Mouse (Mus musculus): ENCODE data around the gene Lhx5.

Lhx5 gene

DNA sequence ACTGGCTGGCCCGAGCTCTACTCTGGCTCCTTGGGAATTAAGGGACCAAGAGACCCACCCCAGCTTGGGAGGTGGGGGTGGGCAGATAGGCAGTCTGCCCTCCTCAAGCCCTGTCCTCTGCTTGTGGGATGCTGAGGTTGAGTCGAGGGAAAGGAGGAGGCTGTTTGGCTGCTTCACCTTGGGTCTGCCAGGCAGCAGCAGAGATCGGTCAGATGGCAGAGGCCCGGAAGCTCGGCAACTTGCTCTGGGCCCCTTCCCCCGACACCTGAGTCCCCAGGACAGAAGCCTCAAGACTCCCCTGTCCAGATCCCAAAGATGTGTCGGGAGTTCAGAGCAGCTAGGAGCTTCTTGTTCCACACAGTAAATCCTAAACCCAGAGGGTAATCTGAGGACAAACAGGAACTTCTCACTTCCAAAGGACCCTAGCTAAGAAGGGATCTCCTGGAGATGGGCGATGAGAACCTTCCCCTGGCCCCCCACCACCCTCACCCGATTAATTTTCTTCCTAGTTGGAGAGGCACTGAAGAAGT is 1.1 kb downstream of the Lhx5 start:
- no peak for DNase-seq (ENCODE audit: low spot score in 2 of 2)

DNA sequence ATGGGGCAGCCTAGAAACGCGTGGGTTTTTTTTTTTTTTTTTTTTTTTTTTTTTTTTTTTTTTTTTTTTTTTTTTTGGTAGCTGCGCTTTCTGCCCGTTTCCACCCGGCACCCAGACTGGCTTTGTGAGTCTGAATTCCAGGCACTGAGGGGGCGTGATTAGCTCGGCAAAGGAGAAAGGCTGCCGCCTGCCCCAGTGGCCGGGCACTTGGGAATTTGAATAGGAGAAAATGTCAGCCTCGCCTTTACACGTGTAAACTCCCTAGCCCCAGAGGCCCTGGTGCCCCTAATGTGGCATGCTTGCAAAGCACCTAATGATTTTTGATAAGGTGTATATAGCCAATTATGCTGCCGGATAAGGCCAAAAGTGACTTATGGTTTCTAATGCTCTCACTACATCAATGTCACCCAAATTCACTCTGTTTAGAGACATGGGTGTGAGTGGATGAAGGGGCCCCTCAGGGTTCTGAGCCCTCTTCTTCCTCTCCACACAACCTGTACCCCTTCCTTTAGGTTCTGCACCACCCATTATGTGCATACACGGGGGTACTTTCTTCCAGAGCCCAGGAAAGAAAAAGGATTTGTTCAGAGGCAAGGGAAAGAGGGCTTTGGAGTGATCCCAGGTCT is 1.7 kb downstream of the Lhx5 start:
- DNase-seq (ENCODE audit: low spot score in 2 of 2) = no peak

DNA sequence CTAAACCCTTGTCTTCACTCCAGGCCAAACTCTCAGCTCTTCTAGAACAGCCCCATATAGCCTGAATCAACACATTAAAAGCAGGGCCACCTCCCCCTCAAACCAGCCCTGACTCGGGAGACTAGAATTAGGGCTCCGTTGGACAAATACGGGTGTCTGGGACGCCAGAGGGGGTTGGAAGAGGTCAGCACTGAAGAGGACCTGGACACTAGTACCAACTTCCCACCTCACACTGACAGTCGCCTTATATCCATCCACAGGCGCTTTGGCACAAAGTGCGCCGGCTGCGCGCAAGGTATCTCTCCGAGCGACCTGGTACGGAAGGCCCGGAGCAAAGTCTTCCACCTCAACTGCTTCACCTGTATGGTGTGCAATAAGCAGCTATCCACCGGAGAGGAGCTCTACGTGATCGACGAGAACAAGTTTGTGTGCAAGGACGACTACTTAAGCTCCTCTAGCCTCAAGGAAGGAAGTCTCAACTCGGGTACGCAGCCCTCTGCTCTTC is 2.8 kb downstream of the Lhx5 start:
- DNase-seq (ENCODE audit: low spot score in 2 of 2) = no peak

DNA sequence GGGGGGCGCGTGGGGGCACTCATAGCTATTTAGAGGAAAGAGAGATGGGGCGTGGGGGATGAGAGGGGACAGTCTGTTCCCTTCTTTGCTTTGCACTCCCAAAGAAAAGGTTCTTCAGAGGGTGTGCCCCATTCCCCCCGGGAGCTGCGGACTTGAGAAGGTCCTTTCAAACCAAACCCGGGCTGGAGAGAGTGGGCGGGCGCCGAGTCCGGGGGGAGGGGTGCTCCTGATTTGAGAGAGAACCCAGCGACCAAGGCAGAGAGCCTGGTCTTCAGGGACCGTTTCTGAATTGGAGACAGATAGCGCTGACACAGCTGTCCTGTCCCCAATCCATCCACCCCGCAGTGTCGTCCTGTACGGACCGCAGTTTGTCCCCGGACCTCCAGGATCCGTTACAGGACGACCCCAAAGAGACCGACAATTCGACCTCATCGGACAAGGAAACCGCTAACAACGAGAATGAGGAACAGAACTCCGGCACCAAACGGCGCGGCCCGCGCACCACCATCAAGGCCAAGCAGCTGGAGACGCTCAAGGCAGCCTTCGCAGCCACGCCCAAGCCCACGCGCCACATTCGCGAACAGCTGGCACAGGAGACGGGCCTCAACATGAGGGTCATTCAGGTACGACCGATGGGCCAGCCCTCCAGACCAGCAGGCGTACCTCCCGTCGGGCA is 3.6 kb downstream of the Lhx5 start:
- no peak for DNase-seq (ENCODE audit: low spot score in 2 of 2)

- DNase-seq (ENCODE audit: low spot score in 2 of 2) = no peak
Observed at GRCm38 (mm10) chr5:120435731-120436501, 4.4 kb downstream of the Lhx5 start.

DNA sequence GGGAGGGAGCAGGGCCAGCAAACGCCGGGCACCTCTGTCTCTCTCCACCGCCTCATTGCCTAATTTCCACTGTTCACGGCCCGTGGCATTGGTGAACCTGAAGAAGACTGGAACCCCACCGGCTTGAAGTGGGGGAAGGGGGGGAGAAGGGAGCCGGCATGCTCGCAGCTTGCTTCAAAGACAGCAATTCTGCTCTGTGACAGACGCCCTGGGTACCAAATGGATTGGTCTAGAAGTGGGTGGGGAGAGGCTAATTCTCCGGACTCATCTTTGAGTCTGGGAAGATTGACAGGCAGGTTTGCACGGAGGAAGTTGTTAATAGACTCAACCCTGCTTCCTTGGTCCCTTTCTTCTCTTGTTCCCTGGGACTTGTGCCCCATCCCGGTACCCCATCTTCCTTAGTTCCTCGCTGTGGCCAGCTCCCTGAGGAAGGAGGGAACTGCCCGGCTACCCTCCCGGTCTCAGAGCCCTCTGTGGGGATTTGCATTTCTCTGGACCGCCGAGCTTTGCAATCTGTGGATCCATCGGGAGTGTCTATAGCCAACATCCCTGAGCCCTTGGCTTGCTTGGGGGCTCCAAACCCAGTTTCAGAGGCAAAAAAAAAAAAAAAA is 5.5 kb downstream of the Lhx5 start:
- DNase-seq (ENCODE audit: low spot score in 2 of 2) = no peak

- no peak for DNase-seq (ENCODE audit: low spot score in 2 of 2)
Observed at GRCm38 (mm10) chr5:120437539-120437938, 6.0 kb downstream of the Lhx5 start.

DNA sequence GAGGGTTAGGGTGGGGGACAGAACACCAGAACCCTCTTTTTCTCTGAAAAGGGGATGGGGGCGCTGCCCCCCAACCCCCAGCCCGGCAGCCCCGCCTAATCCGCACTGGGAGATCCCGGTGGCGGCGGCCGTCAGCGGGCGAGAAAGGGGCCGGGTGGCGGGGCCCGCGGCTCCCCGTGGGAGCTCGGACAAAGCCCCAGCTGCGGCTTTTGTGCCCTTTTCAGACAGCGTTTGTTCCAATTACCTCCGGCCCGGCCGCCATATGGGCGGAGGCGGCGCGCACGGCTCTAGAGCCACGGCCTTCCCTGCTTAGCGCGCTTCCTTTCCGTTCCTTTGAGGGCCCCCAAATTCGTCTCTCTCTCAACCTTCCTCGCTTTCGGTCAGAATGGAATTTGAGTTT is 6.5 kb downstream of the Lhx5 start:
- no peak for DNase-seq (ENCODE audit: low spot score in 2 of 2)

GRCm38 (mm10) chr5:120438469-120438868 is 7.0 kb downstream of the Lhx5 start:
- no peak for DNase-seq (ENCODE audit: low spot score in 2 of 2)

GRCm38 (mm10) chr5:120438991-120439710 is 7.7 kb downstream of the Lhx5 start:
- DNase-seq (ENCODE audit: low spot score in 2 of 2) = no peak

DNA sequence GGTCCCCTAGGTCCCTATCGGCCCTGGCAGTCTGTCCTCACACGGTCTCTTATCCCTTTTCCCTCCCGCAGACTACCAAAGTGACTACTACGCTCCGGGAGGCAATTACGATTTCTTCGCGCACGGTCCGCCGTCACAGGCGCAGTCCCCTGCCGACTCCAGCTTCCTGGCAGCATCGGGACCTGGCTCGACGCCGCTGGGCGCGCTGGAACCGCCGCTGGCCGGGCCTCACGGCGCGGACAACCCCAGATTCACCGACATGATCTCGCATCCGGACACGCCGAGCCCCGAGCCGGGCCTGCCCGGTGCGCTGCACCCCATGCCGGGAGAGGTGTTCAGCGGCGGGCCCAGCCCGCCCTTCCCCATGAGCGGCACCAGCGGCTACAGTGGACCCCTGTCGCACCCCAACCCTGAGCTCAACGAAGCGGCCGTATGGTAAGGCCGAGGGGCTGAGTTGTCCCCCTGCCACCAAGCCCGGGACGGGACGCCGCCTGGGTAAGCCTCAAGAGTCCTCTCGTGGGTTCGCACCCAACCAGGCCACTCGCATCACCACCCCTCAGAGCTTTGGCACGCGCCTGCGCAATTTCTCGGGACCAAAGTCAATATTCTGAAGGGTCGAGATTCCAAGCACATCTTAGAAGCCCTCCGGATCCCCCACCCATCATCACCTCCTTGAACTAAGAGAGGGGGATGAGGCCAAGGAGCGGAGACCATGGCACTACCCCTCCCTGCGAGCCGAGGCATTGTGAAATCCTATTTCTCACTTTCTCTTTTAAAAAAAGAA is 8.6 kb downstream of the Lhx5 start:
- no peak for DNase-seq (ENCODE audit: low spot score in 2 of 2)

GRCm38 (mm10) chr5:120440733-120441132 is 9.2 kb downstream of the Lhx5 start:
- peak; percentile 58 to 89 for DNase-seq (ENCODE audit: low spot score in 2 of 2)

GRCm38 (mm10) chr5:120447305-120447704 is 15.8 kb downstream of the Lhx5 start:
- DNase-seq (ENCODE audit: low spot score in 2 of 2) = no peak

DNA sequence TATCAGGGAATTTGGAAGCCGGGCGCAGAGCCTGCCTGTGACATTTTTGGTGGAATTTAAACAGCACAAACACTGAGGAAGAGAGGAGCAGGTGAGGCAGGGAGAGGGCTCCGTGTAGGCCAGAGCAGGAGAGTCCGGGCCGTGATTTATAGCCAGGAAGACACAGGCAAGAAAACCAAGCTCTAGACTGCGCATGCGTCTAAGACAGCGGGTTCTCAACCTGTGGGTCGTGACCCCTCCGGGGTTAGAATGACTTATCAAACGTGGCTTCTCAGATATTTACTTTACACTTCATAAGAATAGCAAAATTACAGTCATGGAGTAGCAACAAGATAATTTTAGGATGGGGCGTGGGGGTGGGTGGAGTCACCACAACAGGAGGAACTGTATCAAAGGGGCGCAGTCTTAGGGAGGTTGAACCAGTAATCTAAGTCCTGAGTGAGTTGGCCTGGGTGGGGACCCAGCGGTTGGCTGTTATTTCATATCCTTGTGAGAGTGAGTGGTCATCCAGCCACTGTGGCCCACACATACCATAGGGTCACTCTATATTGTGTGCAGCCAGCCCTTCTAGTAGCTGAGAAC is 23.3 kb downstream of the Lhx5 start:
- no peak for DNase-seq (ENCODE audit: low spot score in 2 of 2)

DNA sequence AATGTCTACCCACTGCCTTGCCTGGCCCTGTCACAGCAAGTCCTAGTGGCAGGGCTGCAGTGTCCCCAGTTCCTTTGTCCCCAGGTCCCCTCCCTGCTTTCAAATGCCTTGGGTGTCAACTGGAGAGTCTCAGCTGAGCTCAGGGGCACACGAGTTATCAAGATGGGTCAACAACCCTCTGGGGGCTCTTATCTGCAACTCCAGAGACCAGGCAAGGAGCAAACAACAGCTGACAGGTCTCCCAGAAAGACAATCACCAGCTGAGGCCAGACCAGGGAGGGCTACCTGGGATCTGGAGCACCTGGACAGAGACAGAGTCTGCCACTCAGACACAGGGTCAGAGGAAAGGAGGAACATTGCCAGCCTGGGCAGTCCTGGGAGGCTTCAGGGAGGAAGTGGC is 24.8 kb downstream of the Lhx5 start:
- DNase-seq (ENCODE audit: low spot score in 2 of 2) = no peak

DNA sequence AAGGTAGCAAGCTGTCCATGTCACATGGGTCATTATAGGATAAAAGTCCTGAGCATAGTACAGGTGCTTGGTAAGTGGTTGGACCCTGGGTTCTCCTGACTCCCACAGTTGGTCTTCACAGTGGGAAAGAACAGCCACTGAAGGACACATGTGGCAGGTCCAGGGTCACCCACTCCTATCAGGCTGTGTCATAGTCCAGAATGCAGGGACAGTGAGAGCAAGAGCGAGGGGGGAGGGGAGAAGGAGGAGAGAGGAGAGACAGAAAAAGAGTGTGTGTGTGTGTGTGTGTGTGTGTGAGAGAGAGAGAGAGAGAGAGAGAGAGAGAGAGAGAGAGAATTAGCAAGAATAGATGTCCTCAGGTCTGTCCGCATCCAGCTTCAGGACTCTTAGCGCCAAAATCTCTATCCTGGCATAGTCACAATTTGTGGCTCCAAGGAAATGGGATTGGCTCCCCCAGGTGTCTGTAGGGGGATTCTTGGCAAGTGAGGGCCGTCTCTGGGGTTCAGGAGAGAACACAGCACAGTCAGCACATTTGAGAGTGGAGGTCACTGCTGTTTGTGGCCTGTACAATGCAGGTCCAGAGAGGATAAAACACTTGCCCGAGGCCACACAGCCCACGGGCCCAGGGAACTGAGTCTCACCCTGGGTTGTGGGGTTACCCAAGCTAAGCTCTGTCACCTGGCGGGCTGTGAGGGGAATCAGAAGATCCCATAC is 25.5 kb downstream of the Lhx5 start:
- no peak for DNase-seq (ENCODE audit: low spot score in 2 of 2)

DNA sequence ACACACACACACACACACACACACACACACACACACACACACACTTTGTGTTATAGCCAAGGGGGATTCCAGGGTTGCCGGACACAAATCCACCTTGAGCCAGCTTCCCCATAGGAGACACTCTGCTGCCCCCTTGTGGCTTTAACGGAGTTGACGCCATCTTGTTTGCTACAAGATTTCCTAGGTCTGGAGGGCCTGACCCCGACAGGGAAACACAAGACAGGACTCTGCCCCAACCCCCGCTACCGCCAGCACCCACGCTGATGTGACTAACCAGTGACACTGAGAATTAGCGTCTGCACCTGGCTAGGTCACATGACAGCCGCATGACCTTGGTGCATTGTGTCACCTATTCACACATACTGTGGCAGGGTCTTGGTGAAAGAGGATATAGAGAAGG is 26.1 kb downstream of the Lhx5 start:
- DNase-seq (ENCODE audit: low spot score in 2 of 2) = peak; percentile 16 to 63

DNA sequence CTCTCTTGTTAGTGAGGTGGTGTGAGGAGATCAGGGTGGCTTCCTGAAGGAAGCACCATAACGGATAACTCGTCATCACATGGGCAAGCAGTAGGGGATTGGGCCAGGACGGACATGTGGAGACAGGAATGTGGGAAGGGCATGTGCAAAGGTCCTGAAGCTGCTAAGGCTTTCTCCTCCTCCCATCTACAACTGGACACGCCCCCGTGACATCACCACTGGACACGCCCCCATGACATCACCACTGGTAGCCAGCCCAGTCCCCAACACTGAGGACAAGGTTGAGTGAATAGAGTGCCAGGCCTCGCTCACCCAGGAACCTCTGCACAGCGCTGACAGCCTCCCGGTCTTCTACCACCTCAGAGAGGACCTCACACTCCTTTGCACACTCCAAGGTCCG is 27.6 kb downstream of the Lhx5 start:
- DNase-seq (ENCODE audit: low spot score in 2 of 2) = no peak

DNA sequence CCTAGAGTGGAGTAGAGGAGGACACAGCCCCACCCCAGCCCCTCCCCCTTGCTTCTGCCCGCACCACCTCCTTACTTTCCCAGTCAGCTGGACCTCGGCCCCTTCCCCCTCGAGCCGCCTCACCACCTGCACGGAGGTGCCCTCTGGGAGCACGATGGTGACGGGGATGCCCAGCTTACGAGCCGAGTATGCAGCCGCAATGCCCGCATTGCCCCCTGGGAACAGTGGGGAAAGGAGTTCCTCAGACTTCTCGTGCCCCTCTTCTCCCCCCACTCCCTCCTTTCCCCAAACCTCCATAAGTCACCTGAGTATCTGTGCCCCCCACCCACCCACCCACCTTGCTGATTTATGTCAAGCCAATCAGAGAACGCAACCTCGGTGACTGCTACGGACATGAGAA is 30.4 kb downstream of the Lhx5 start:
- DNase-seq (ENCODE audit: low spot score in 2 of 2) = no peak

- DNase-seq (ENCODE audit: low spot score in 2 of 2) = peak in 1 of 2 experiments; percentile 19
Observed at GRCm38 (mm10) chr5:120464321-120464720, 32.8 kb downstream of the Lhx5 start.

All from thymus, postnatal 10 days (tissue).